Mouse (Mus musculus) left cerebral cortex, adult 9 months (tissue): Measurements from ENCODE around the gene Antxr2.

Experiments used
- DNase-seq, 2 experiments: peaks; one replicate each; pipeline ENCODE4 v3.0.0; 2022; ENCODE audit warnings: low spot score in 2 of 2

The Antxr2 gene

DNA sequence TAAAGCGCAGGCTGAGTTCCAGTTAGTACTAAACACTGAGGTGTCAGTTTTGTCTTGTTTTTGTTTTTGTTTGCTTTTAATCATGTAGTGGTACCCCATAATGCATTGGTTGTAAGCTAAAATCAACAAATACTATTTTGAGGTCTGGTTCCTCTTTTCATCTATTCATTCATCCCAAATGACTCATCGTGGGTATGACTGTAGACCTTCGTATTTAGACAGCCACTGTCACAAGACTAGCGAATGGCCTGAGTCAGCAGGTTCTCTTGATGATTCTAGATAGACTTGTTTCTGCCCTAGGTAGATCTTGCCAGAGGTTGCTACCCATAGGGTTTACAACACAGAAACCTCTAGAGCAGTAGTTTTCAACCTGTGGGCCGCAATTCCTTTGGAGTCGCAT, 116.9 kb downstream of the Antxr2 start:
- no peak for DNase-seq

DNA sequence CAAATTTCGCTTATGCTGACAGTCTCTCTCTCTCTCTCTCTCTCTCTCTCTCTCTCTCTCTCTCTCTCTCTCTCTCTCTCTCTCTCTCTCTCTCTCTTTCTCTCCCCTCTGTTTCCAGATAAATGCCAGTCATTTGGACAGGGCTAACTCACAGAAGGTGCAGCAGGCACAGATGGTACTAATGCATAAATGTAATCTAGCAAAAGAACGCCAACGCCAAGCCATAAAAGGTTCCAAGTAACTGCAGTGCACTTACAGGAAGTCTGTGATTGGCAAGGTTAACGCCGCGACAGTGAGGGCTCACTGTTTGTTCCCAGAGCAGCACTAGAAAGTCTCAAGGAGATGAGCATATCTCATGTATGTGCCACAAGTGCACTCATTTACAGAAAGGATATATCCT, 123.4 kb downstream of the Antxr2 start:
- DNase-seq = peak in 1 of 2 experiments; percentile 22

DNA sequence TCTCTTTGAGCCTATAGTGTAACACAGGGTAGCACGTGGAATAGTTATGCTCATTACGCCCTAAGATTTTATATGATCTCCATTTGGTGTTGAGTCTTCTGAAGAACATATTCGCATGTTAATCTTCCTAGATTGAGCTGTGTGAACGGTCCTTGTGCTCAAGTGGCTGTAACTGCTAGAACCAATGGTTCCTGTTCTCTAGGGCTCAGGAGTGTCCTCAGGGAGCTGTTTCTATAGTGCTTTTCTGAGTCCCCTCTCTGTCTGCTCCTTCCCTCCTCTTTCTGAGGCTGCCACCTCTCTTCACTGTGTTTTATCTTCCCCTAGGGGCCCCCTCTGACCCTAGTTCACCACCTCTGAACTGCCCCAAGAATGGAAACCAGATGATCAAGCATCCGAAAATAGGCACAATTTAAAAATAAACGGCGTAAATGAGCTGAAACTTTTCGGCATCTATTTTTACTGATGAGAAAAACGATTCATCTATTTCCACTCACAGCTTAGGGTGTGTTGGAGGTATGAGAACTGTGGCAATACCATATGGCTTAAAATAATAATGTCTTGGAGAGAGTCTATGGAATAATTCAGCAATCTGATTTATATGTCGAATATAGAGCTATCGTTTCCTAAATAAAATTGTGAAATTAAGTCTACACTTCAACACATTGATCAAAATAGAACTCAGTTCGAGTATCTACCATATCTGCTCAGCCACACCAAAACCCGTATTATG, 124.1 kb downstream of the Antxr2 start:
- peak in 1 of 2 experiments; percentile 19 for DNase-seq

DNA sequence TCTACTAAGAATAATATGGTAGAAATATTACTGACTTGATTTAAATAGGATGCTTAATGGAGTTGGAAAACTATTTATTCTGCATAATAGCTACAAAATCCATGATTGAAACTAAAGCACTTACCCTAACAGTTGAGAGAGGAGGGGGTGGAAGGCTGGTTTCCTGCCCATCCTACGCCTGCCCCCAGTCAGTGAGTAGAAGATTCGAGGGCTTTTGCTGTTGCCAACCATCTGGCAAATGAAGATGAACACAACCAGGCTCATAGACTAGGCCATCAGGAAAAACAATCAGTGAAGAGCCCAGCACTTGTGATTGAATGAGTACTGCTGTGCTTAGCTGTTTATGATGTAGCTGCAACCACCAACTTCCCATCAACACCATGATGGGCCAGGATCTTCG, 125.0 kb downstream of the Antxr2 start:
- no peak for DNase-seq

DNA sequence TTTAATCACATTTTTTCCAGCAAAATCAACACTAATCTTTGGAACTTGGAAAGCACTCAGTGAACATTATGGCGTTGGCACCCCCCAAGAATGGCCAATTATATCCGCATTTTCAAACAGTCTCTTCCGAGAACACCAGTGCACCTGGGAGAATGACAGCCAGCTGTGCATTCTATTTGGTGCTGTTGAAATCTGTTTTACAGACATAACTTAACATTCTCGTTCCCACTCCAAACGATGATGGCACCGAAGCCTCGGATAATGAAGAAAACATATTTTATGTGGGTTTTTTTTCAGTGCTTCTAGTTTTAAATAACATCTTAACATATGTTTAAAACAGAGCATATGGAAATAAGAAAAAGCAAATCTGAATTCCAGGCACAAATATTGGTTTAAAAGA, 129.7 kb downstream of the Antxr2 start:
- peak in 1 of 2 experiments; percentile 51 for DNase-seq

DNA sequence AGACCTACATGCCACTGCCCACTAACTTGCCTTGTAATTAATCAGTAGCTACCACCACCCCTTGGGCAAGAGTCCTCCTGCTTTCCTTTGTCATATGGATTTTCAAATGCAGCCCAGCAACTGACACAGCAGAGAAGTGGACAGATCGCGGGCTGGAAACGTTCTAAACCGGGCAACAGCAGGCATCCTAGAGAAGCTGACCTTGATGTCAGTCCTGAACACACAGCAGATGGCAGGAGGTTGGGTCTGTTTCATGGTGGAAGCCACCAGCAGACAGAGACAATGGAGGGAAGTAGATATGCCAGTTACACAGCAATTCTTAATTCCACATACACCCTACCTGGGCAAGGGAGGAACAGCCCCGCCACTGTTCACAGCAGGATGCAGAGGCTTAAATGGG, 131.5 kb downstream of the Antxr2 start:
- no peak for DNase-seq

DNA sequence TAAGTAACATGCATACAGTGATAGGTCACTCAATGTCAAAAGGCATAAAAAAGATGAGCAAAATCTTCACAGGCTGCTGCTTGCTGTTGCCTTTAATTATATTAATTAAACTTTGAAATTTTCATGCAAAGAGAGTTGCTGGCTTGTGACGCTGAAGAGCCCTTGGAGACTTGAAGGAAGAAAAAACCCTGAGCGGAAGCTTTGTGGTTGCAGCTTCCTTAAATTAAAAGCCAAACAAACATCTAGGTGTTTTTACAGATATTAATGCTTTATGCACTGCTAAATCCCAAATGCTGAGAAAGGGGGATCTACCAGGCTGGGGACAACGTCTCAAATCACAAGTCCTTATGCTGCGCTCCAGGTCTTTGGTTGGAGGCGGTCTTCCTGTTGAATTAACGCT, 145.4 kb downstream of the Antxr2 start:
- no peak for DNase-seq

DNA sequence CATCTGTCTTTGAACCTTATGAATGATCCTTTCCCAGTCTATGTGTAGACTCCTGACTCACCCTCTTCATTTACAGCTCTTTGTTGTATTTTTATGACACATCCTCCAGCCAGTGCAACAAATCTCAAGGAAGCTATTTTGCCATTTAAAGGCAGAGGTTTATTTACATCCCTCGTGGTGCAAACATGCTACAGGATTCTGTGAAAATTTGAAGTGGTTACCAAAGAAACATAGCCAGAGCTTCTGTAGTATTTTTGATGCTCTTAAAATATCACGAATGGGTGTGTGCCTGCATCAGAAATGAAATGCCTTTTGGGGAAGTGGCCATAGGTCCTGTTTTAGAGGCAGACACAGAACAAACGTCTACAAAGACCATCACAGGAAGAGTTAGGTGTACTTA, 146.7 kb downstream of the Antxr2 start:
- no peak for DNase-seq

DNA sequence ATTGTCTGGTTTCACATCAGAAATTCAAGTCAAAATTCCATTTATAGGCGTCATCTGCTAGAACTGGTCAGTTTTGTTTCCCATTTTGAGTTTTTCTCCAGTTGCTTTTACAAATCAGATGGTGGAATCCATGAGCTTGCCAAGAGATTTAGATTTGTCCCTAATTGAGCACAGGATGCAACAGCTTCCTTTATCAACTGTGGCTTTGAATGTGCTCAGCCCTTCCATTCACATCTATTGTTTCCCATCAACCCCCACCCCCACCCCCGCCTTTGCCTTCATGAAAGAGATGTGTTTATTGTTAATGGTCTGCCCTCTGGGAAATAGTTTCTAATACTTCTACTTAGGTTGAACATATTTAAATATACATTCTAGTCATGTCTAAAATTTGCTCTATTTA, 149.4 kb downstream of the Antxr2 start:
- no peak for DNase-seq

DNA sequence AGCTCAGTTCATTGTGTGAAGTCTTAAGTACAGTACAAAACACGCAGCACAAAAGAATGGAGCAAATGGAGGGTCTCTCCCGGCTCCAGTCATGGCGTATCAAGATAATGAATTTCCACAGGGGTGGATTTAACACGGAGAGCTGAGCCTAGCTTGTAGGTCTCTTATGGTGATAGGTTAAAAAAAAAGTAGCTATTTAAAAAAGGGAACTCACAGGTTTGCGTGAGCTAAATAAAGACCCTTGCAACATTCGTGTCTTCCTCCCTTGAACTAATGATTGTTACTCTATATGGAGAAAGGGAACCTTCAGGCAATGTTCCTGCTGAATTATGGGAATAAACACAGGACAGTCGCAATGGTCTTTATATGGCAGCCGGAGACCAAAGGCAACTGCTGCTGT, 150.7 kb downstream of the Antxr2 start:
- DNase-seq = no peak

DNA sequence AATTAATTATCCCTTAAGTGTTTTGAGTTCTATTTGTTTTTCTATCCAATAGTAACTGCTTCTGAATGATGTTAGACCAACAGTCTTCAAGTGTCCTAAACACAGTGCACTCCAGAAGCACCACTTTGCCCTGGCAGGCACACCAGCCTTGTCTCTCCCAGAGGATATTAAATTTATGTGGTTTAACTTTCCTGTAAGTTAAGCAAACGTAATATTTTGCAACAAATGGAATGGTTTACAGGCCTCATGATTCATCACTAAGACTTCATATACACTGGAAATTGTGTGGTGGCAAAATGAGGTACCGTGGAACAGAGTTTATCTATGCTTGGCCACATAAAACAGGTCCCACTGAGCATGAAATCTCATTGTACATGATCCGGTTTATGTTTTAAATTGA, 152.0 kb downstream of the Antxr2 start:
- no peak for DNase-seq

DNA sequence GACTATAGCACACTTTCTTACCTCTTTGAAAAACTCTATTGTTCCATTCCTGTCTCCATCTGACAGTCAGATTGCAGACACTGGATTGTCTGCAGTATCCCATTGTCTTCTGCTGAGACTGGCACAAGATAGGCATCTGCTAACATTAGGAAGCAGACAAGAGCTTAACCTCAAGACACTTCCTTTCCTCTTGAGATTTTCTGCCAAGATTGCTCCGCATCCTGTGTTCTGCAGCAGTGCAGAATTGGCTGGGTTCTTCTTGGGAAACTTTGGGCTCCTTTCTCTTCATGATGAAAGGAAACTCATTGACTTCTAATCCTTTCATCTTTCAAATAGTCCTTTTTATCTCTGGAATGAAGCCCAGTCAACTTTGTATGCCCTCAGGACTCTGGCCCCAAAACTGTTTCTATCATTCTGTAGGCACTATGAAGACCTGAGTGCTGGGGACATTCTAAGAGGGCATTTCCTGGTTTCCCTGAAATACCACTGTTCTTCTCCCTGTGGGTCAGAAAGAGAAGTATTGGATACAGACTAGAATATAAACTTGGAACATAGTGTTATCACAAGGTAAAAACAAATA, 152.5 kb downstream of the Antxr2 start:
- DNase-seq = no peak

DNA sequence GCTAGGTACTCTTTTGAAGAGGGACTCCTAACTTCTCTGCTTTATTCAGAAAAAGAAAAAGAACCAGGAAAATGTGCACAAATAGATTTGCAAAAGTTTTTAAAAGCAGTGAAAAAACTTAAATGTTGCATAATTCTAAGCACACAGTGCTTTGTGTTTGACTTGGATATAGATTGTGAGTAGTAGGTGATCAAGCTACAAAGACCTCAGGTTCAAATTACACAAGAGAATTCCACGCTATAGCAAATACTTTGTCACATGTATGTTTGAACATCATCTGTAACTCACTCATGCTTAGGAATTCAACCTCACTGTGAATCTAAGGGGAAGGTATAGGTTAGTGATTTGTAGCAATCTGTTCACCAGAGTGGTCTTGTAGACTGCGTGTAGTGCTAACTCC, 153.9 kb downstream of the Antxr2 start:
- DNase-seq = no peak

DNA sequence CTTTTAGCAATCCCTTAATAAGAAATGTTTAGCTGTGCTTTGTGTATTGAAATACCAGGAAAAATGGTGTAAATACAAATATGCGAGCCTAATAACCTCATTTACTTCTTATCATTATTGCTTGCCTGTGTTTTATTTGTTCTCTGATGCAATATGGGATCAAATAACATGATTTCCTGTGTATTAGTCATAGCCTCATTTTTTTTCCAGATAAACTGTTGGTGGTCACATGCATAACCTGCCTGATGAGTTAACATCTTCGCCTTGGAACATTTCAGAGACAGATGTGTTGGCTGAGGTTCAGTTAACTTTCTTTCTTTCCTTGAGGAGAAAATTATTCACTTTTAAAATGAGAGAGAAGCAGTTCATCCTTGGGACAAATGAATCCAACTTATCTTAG, 162.9 kb downstream of the Antxr2 start:
- DNase-seq = no peak

DNA sequence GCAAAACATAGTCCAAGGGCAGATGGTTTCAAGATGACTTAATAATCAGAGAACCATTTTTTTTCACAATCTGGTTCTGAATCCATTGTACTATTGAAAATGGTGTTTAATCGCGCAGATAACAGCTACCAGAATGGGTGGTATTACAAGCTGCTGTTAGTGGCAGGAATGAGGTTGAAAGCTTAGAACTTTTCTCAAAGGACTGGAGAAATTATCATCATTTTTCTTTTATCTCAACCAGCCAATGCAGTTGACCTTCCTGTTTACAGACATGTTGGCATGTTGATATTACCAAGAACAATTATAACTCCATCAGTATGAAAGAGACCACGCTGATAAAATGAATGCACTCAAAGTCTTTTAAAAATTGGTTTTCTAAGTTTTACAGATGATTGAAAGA, 163.9 kb downstream of the Antxr2 start:
- no peak for DNase-seq

DNA sequence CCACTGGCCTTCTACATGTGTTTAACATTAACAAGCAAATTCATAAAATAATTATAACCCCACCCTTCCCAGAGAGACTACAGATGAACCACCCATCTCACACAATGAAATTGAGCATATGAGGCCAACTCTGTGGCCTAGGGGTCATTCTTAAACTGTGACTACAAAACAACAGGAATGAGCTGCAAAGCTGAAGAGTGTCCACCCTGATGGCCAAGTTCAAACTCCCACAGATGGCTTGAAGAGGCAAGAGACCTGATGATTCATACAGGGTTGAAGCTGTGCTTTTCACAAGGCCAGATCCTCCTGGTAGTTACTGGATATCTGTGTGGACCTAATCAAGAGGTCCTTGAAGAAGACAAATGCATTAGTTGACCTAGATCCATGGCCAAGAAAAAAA, 173.7 kb downstream of the Antxr2 start:
- DNase-seq = no peak

DNA sequence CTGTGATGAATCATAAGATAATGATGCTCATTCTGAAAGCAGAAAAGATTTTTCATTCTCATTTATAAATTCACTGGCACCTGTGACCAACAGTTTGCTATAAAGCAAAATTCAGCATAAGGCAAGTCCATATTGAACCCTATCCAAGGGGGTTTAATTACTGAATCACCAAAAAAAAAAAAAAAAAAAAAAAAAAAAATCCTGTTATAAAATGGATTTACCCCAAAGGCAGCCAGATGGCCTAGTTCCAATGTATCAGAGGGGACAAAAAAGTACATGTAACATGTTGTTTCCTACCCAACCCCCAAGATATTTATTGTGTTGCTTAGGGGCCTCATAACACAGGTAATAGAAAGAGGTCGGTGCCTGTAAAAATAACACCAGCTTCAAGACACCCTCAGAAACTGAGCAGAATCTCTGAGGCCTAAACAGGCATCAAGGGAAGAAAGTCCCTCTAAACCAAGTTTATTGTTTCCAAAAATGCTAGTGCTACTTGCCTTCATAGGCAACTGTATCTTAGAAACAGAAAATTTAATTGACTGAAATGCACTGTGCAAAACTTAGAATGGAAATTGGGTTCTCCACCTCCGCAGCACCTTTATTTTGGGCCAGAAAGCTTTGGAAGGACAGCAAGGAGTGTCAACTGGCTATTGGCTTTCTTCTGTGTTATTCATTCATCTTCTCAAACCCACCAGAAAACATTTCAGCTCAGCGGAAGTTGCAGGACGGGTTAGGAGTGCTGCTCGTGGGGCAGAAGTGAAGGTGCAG, 178.7 kb downstream of the Antxr2 start:
- peak in 1 of 2 experiments; percentile 39 for DNase-seq

DNA sequence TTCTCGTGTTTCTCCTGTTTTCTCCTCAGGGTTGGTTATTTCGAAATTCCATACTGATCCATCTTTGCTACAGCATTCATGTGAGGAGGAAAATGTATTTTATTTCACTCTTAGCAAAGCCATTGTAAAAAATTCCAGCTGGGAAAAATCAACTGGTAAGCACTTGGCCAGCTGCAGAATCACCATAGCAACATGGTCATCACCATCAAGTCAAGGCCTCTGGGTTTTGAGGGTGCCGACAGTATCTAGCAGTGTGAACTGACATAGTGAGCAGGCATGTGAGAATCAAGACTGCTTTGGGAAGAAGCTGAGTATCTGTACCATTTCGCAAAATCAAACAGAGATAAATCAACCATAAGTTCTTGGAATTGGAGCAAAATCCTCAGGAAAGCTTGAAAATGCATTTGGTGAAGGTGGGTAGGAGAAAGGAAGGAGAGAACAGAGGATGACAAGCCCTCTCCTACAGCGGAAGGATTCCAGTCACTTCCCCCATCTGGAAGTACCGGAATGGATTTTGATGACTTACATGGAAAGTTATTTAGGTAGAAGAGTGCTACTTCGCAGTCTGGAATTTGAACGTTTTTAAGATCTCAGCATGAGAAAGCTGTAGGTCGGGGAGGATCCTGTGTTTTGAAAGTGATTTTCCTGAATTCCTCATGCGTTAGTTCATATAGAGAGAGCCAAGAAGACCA, 183.5 kb downstream of the Antxr2 start:
- no peak for DNase-seq

DNA sequence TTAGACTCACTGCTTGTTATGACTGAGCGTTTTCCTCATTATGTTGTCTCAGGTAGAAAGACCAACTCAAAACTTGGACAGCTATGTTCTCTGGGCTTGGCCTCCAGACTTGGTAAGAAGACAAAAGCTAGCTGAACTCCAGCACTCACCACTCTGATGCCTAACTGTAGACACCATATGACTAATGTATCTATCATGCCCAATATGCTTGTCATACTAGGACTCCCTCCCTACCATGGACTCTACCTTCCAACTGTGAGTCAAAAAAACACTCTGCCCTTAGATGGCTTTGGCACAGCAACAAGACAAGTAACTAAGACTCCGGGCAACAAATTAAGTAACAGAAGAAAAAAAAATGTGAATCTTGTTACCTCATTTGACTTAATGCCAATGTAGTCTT, 184.3 kb downstream of the Antxr2 start:
- DNase-seq = no peak

DNA sequence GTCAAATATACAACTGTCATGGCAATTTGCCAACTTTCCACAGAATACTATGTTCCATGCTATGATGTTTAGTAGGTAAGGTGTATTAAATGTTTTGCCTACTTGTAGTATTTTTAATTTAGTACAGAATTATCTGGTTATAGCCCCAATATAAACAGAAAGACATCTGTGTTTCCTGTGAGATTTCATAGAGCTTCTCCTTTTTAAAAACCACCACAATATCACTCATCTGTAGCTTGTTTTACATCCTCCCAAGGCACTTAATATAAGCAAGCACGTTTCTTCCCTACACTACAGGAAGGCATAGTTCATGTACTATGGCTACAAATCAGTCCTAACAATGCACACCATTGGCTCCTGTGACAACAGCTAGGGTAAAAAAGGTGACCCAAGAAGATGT, 188.8 kb downstream of the Antxr2 start:
- DNase-seq = no peak

DNA sequence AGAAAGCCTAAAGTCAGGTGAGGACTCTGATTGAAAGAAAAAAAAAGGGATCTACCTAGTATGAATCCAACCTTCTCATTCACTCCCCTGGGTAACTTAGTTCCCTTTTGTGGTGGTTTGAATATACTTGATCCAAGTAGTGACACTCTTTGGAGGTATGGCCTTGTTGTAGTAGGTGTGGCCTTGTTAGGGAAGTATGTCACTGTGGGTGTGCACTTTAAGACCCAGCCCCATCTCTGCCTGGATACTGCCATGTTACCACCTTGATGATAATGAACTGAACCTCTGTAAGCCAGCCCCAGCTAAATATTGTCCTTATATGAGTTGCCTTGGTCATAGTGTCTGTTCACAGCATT, 190.9 kb downstream of the Antxr2 start:
- no peak for DNase-seq

DNA sequence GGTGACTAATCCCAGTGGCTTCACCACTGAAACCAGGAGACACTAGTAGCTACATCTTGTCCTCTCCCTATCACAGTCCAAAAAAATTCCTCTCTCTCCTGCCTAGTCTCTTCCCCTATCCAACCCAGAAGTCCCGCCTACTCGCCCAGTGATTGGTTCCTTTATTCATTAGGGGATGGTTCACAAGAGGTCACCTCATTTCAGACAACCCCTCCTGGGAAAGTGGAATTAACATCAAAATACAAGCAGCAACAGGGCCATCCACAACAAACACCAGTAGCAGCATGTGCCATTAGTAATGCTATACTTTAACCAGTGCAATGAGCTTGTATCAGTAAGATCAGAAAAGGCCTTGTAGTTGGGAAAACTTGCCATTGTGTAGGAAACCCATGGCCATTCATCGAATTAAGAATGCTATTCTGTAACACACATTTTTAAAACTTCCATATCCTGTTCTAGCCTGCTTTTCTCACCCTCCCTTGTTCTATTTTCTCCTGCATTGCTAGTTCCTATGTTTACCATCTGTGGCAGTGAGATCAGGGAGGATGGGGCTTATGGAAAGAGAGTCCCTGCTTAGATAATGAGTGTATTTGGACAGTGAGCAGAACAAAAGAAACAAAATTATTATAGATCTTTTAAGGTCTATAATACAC, 191.4 kb downstream of the Antxr2 start:
- DNase-seq = no peak
